Mouse (Mus musculus) MEL (cell line): ENCODE results near the gene Cwc22. TPM values are rescaled to one million over a fixed set of nuclear protein-coding genes. Genes with fewer than 3 reads are reported as not detected.

ENCODE experiments used
- DNase-seq: peaks from one replicate; pipeline ENCODE4 v3.0.0; 2011; ENCODE audit warnings: low read depth, low spot score
- H3K27ac ChIP-seq: 2 replicates; pipeline ENCODE4 v1.5.1; 2012; ENCODE audit warnings: low read depth, mild to moderate bottlenecking, control low read depth, low read length, moderate library complexity; ENCODE audit not compliant: control insufficient read depth
- H3K27me3 ChIP-seq, 2 experiments: fragments of 150-350 bp in 1 of 2; sonication (generic) in 1 of 2; 2 replicates each; pipeline ENCODE4 v1.6.1; 2012; ENCODE audit warnings: low read length in 2 of 2, mild to moderate bottlenecking in 2 of 2, improper control_type of control experiment in 1 of 2, moderate library complexity in 1 of 2; ENCODE audit not compliant: insufficient read depth in 2 of 2, control insufficient read depth in 1 of 2
- H3K36me3 ChIP-seq, 2 experiments: 2 replicates each; pipeline ENCODE4 v1.6.1; 2012 to 2014; ENCODE audit warnings: low read length in 2 of 2, improper control_type of control experiment in 1 of 2, inconsistent platforms in 1 of 2, mild to moderate bottlenecking in 1 of 2; ENCODE audit not compliant: insufficient read depth in 2 of 2, control insufficient read depth in 1 of 2
- H3K4me1 ChIP-seq, 2 experiments: fragments of 150-350 bp in 1 of 2; sonication (generic) in 1 of 2; 2 replicates each; pipeline ENCODE4 v1.6.1; 2012; ENCODE audit warnings: low read length in 2 of 2, improper control_type of control experiment in 1 of 2, mild to moderate bottlenecking in 1 of 2; ENCODE audit not compliant: insufficient read depth in 2 of 2, control insufficient read depth in 1 of 2
- H3K4me3 ChIP-seq, 2 experiments: fragments of 150-350 bp in 1 of 2; sonication (generic) in 1 of 2; 2 replicates each; pipeline ENCODE4 v1.5.1; 2012; ENCODE audit warnings: low read depth in 2 of 2, low read length in 2 of 2, mild to moderate bottlenecking in 2 of 2, moderate library complexity in 2 of 2, control low read depth in 1 of 2, improper control_type of control experiment in 1 of 2; ENCODE audit not compliant: control insufficient read depth in 1 of 2, insufficient read depth in 1 of 2
- H3K79me2 ChIP-seq: 2 replicates; pipeline ENCODE4 v1.6.1; 2012; ENCODE audit warnings: mild to moderate bottlenecking, low read length, moderate library complexity; ENCODE audit not compliant: control insufficient read depth, poor library complexity, insufficient read depth
- H3K9ac ChIP-seq: 2 replicates; pipeline ENCODE4 v1.6.1; 2012; ENCODE audit warnings: low read depth, mild to moderate bottlenecking, control low read depth, low read length, moderate library complexity; ENCODE audit not compliant: control insufficient read depth, poor library complexity, severe bottlenecking
- H3K9me3 ChIP-seq: fragments of 150-350 bp; sonication (generic); replicated peaks from 2 replicates; pipeline ENCODE4 v1.6.1; 2012; ENCODE audit warnings: mild to moderate bottlenecking, low read length, improper control_type of control experiment, moderate library complexity; ENCODE audit not compliant: insufficient read depth
- EP300 ChIP-seq, 2 experiments: IDR thresholded peaks; 2 replicates each; pipeline ENCODE4 v1.6.1; 2011; ENCODE audit warnings: improper control_type of control experiment in 2 of 2, low read length in 2 of 2, low read depth in 1 of 2, mild to moderate bottlenecking in 1 of 2
- ETS1 ChIP-seq: IDR thresholded peaks from 2 replicates; pipeline ENCODE4 v1.6.1; 2012; ENCODE audit warnings: low read depth, mild to moderate bottlenecking, inconsistent platforms, low read length, improper control_type of control experiment, moderate library complexity
- HCFC1 ChIP-seq: IDR thresholded peaks from 2 replicates; pipeline ENCODE4 v1.6.1; 2012; ENCODE audit warnings: low read depth, mild to moderate bottlenecking, inconsistent platforms, low read length, improper control_type of control experiment, moderate library complexity
- JUND ChIP-seq: IDR thresholded peaks from 2 replicates; pipeline ENCODE4 v1.6.1; 2011; ENCODE audit warnings: low read depth, mild to moderate bottlenecking, improper control_type of control experiment, low read length
- KAT2A ChIP-seq: conservative IDR thresholded peaks from 2 replicates; pipeline ENCODE4 v1.6.1; 2012; ENCODE audit warnings: low read depth, low read length, improper control_type of control experiment, inconsistent platforms
- MAFK ChIP-seq: IDR thresholded peaks from 2 replicates; pipeline ENCODE4 v1.6.1; 2011; ENCODE audit warnings: low read depth, mild to moderate bottlenecking, low read length, improper control_type of control experiment, borderline replicate concordance
- MAX ChIP-seq: IDR thresholded peaks from 2 replicates; pipeline ENCODE4 v1.6.1; 2011; ENCODE audit warnings: low read length, improper control_type of control experiment
- NELFE ChIP-seq: IDR thresholded peaks from 2 replicates; pipeline ENCODE4 v1.6.1; 2011; ENCODE audit warnings: low read depth, low read length, improper control_type of control experiment
- POLR2A ChIP-seq, 2 experiments: IDR thresholded peaks; 2 replicates each; pipeline ENCODE4 v1.6.1; 2011 to 2012; ENCODE audit warnings: low read length in 2 of 2, mild to moderate bottlenecking in 2 of 2, control low read depth in 1 of 2, improper control_type of control experiment in 1 of 2, low read depth in 1 of 2, moderate library complexity in 1 of 2; ENCODE audit not compliant: control insufficient read depth in 1 of 2, insufficient read depth in 1 of 2, poor library complexity in 1 of 2
- POLR2AphosphoS5 ChIP-seq: IDR thresholded peaks from 2 replicates; pipeline ENCODE4 v1.6.1; 2012; ENCODE audit warnings: low read depth, borderline replicate concordance, mild to moderate bottlenecking, inconsistent platforms, low read length, moderate library complexity, mixed read lengths
- RAD21 ChIP-seq: IDR thresholded peaks from 2 replicates; pipeline ENCODE4 v1.6.1; 2011; ENCODE audit warnings: mild to moderate bottlenecking, low read depth, low read length, improper control_type of control experiment
- RCOR1 ChIP-seq: IDR thresholded peaks from 2 replicates; pipeline ENCODE4 v1.6.1; 2012; ENCODE audit warnings: low read depth, mild to moderate bottlenecking, inconsistent platforms, low read length, improper control_type of control experiment
- TCF12 ChIP-seq: IDR thresholded peaks from 2 replicates; pipeline ENCODE4 v1.6.1; 2014; ENCODE audit warnings: low read depth, mild to moderate bottlenecking, inconsistent platforms, low read length, improper control_type of control experiment, moderate library complexity
- UBTF ChIP-seq: IDR thresholded peaks from 2 replicates; pipeline ENCODE4 v1.6.1; 2012; ENCODE audit warnings: low read depth, mild to moderate bottlenecking, inconsistent platforms, low read length, improper control_type of control experiment, moderate library complexity, borderline replicate concordance; ENCODE audit not compliant: insufficient read depth
- USF1 ChIP-seq: IDR thresholded peaks from 2 replicates; pipeline ENCODE4 v1.6.1; 2014; ENCODE audit warnings: low read depth, mild to moderate bottlenecking, inconsistent platforms, low read length, improper control_type of control experiment, moderate library complexity
- USF2 ChIP-seq, 2 experiments: IDR thresholded peaks; 2 replicates each; pipeline ENCODE4 v1.6.1; 2011 to 2012; ENCODE audit warnings: improper control_type of control experiment in 2 of 2, low read length in 2 of 2, borderline replicate concordance in 1 of 2, inconsistent platforms in 1 of 2, low read depth in 1 of 2, mild to moderate bottlenecking in 1 of 2; ENCODE audit not compliant: insufficient read depth in 1 of 2
- polyA plus RNA-seq, 2 experiments: library from polyadenylated mRNA; stranded (reverse) in 1 of 2; unstranded in 1 of 2; fragments of >175 nt in 1 of 2; fragments of >200 nt in 1 of 2; gene quantifications; 2 replicates each; pipeline versions ENCODE4 v1.2.1 to v1.2.4; 2012; ENCODE audit warnings: low replicate concordance in 2 of 2, low read depth in 1 of 2; ENCODE audit not compliant: insufficient read length in 2 of 2, insufficient read depth in 1 of 2, missing spikeins in 1 of 2
- total RNA-seq: library from RNA; depleted of rRNA; stranded (reverse); fragments of 300-350 nt; gene quantifications from 2 replicates; pipeline ENCODE4 v1.2.3, GENCODE M21; 2012

The Cwc22 gene
- total and polyA plus RNA-seq, 3 experiments: 54.0 to 72.7 TPM; not detected in 1

GRCm38 (mm10) chr2:77921307-77921706 lies 24.9 kb downstream of the Cwc22 start:
- H3K27ac ChIP-seq: no peak overlapping the region
- TF ChIP-seq TCF12: no peak
- no peak for TF ChIP-seq MAFK
- no peak for TF ChIP-seq HCFC1
- no peak for TF ChIP-seq NELFE
- no peak for TF ChIP-seq RCOR1
- TF ChIP-seq USF2 (IDR thresholded peaks at IDR 0.05; ENCODE audit: borderline replicate concordance in 1 of 2, insufficient read depth in 1 of 2, low read depth in 1 of 2, low read length in 2 of 2): no peak
- no peak for TF ChIP-seq UBTF
- TF ChIP-seq POLR2AphosphoS5: no peak
- no peak for TF ChIP-seq RAD21
- no peak for TF ChIP-seq EP300 (IDR thresholded peaks at IDR 0.05; ENCODE audit: low read depth in 1 of 2, low read length in 2 of 2)
- TF ChIP-seq USF1: no peak
- TF ChIP-seq JUND: no peak
- TF ChIP-seq, all 39 proteins: peak for 0
- no peaks in the 10 kb centered on the region for H3K27me3 ChIP-seq
- H3K79me2 ChIP-seq: no peaks in the 10 kb centered on the region
- no peak overlapping the region for H3K4me3 ChIP-seq
- no peaks in the 10 kb centered on the region for H3K4me1 ChIP-seq
- H3K9me3 ChIP-seq: no peaks in the 10 kb centered on the region
- no peak overlapping the region for H3K9ac ChIP-seq
- DNase-seq: no peak
- H3K36me3 ChIP-seq: peaks cover 0 to 43% of the 10 kb centered on the region in 2 experiments; a peak in 3 of 4 replicates

- no peak overlapping the region for H3K27ac ChIP-seq
- H3K79me2 ChIP-seq: no peaks in the 10 kb centered on the region
- no peak for DNase-seq
- H3K9ac ChIP-seq: no peak overlapping the region
- no peaks in the 10 kb centered on the region for H3K9me3 ChIP-seq
- no peaks in the 10 kb centered on the region for H3K4me1 ChIP-seq
- peaks cover 0 to 40% of the 10 kb centered on the region in 2 experiments; a peak in 3 of 4 replicates for H3K36me3 ChIP-seq
- no peak overlapping the region for H3K4me3 ChIP-seq
- TF ChIP-seq POLR2A (IDR thresholded peaks at IDR 0.05; ENCODE audit: control insufficient read depth in 1 of 2, insufficient read depth in 1 of 2, low read depth in 1 of 2, low read length in 2 of 2, poor library complexity in 1 of 2) (no peak), RAD21 (no peak), NELFE (no peak), TCF12 (no peak), MAX (no peak), ETS1 (no peak), KAT2A (no peak)
- H3K27me3 ChIP-seq: no peaks in the 10 kb centered on the region
Observed at GRCm38 (mm10) chr2:77920621-77921020, 25.6 kb downstream of the Cwc22 start.
